Mouse (Mus musculus): ENCODE measurements around the gene Lhfpl4. TPM values are rescaled to one million over a fixed set of nuclear protein-coding genes. Genes with fewer than 3 reads are reported as not detected.

Lhfpl4 gene
- polyA plus RNA-seq, 1 experiment from 2014 or later = 1.2 TPM

GRCm38 (mm10) chr6:113141389-113142094 is 53.6 kb downstream of the Lhfpl4 start:
- no peak overlapping the region for H3K4me3 ChIP-seq (ENCODE audit: low read depth, low read length)
- no peaks in the 10 kb centered on the region for H3K9me3 ChIP-seq (replicated peaks; ENCODE audit: control insufficient read depth, low read length)
- WGBS = 94% methylated on average over 1 of the region's 1 CpGs
- H3K9ac ChIP-seq (replicated peaks; ENCODE audit: low read length) = no peak overlapping the region
- no peak for DNase-seq (ENCODE audit: low spot score)
- no peak overlapping the region for H3K27ac ChIP-seq (replicated peaks; ENCODE audit: low read depth, low read length)
- H3K36me3 ChIP-seq (replicated peaks; ENCODE audit: control insufficient read depth, insufficient read depth, low read depth, low read length) = peaks cover 10% of the 10 kb centered on the region; the same call in 1 of the 2 replicates
- H3K4me1 ChIP-seq (ENCODE audit: control insufficient read depth, insufficient read depth, low read length) = no peaks in the 10 kb centered on the region
- H3K4me2 ChIP-seq (ENCODE audit: low read depth, low read length) = no peak overlapping the region
- no peak for ATAC-seq (replicated peaks; ENCODE audit: insufficient number of reproducible peaks, low FRiP score, low TSS enrichment, low read depth)
- H3K27me3 ChIP-seq (ENCODE audit: control insufficient read depth, insufficient read depth, low read length) = no peaks in the 10 kb centered on the region

GRCm38 (mm10) chr6:113133360-113133759 is 61.8 kb downstream of the Lhfpl4 start:
- H3K4me1 ChIP-seq (ENCODE audit: control insufficient read depth, insufficient read depth, low read length) = no peaks in the 10 kb centered on the region
- H3K9me3 ChIP-seq (replicated peaks; ENCODE audit: control insufficient read depth, low read length) = no peaks in the 10 kb centered on the region
- no peaks in the 10 kb centered on the region for H3K27me3 ChIP-seq (ENCODE audit: control insufficient read depth, insufficient read depth, low read length)
- H3K4me3 ChIP-seq (ENCODE audit: low read depth, low read length) = no peak overlapping the region
- no peak overlapping the region for H3K4me2 ChIP-seq (ENCODE audit: low read depth, low read length)
- H3K27ac ChIP-seq (replicated peaks; ENCODE audit: low read depth, low read length) = no peak overlapping the region
- peaks cover 3% of the 10 kb centered on the region for H3K36me3 ChIP-seq (replicated peaks; ENCODE audit: control insufficient read depth, insufficient read depth, low read depth, low read length)
- no peak for ATAC-seq (replicated peaks; ENCODE audit: insufficient number of reproducible peaks, low FRiP score, low TSS enrichment, low read depth)
- 85% methylated on average over 2 of the region's 2 CpGs for WGBS
- DNase-seq (ENCODE audit: low spot score) = no peak
- no peak overlapping the region for H3K9ac ChIP-seq (replicated peaks; ENCODE audit: low read length)

GRCm38 (mm10) chr6:113120806-113121205 is 74.4 kb downstream of the Lhfpl4 start:
- peaks cover 15% of the 10 kb centered on the region for H3K36me3 ChIP-seq (replicated peaks; ENCODE audit: control insufficient read depth, insufficient read depth, low read depth, low read length)
- DNase-seq (ENCODE audit: low spot score) (no peak), ATAC-seq (replicated peaks; ENCODE audit: insufficient number of reproducible peaks, low FRiP score, low TSS enrichment, low read depth) (no peak)
- WGBS = 95% methylated on average over 10 of the region's 10 CpGs
- H3K4me3 ChIP-seq (ENCODE audit: low read depth, low read length) = no peak overlapping the region
- no peak overlapping the region for H3K27ac ChIP-seq (replicated peaks; ENCODE audit: low read depth, low read length)
- no peaks in the 10 kb centered on the region for H3K9me3 ChIP-seq (replicated peaks; ENCODE audit: control insufficient read depth, low read length)
- H3K9ac ChIP-seq (replicated peaks; ENCODE audit: low read length) = no peak overlapping the region
- no peaks in the 10 kb centered on the region for H3K27me3 ChIP-seq (ENCODE audit: control insufficient read depth, insufficient read depth, low read length)
- no peak overlapping the region for H3K4me2 ChIP-seq (ENCODE audit: low read depth, low read length)
- H3K4me1 ChIP-seq (ENCODE audit: control insufficient read depth, insufficient read depth, low read length) = no peaks in the 10 kb centered on the region

Other genes with a start within 250 kb of the Lhfpl4 start
- gene Srgap3, start 248.1 kb downstream of the Lhfpl4 start, polyA plus RNA-seq (2014; fragmentation: Nextera tagmentation; extraction: Ambion mirVana) = 11.0 TPM in 2 replicates
- 51.6 and 52.4 TPM in 2 replicates for gene Thumpd3, start 149.2 kb downstream of the Lhfpl4 start, polyA plus RNA-seq (2014; fragmentation: Nextera tagmentation; extraction: Ambion mirVana)
- gene Setd5, start 118.0 kb downstream of the Lhfpl4 start, polyA plus RNA-seq (2014; fragmentation: Nextera tagmentation; extraction: Ambion mirVana) = 76.3 and 83.8 TPM in 2 replicates
- 42.5 and 44.8 TPM in 2 replicates for gene Mtmr14, start 42.5 kb upstream of the Lhfpl4 start, polyA plus RNA-seq (2014; fragmentation: Nextera tagmentation; extraction: Ambion mirVana)
- 0.10 and 0.14 TPM in 2 replicates for gene Cpne9, start 86.9 kb upstream of the Lhfpl4 start, polyA plus RNA-seq (2014; fragmentation: Nextera tagmentation; extraction: Ambion mirVana)
- gene Brpf1, start 111.8 kb upstream of the Lhfpl4 start, polyA plus RNA-seq (2014; fragmentation: Nextera tagmentation; extraction: Ambion mirVana) = 17.6 and 21.3 TPM in 2 replicates
- 13.0 and 14.6 TPM in 2 replicates for gene Ogg1, start 131.6 kb upstream of the Lhfpl4 start, polyA plus RNA-seq (2014; fragmentation: Nextera tagmentation; extraction: Ambion mirVana)
- gene Camk1, start 148.6 kb upstream of the Lhfpl4 start, polyA plus RNA-seq (2014; fragmentation: Nextera tagmentation; extraction: Ambion mirVana) = 73.5 and 77.1 TPM in 2 replicates
- gene Tada3, start 182.5 kb upstream of the Lhfpl4 start, polyA plus RNA-seq (2014; fragmentation: Nextera tagmentation; extraction: Ambion mirVana) = 44.3 and 51.0 TPM in 2 replicates
- gene Arpc4, start 182.7 kb upstream of the Lhfpl4 start, polyA plus RNA-seq (2014; fragmentation: Nextera tagmentation; extraction: Ambion mirVana) = 201 and 203 TPM in 2 replicates
- gene Ttll3, start 193.9 kb upstream of the Lhfpl4 start, polyA plus RNA-seq (2014; fragmentation: Nextera tagmentation; extraction: Ambion mirVana) = 2.2 and 2.7 TPM in 2 replicates
- gene Rpusd3, start 224.0 kb upstream of the Lhfpl4 start, polyA plus RNA-seq (2014; fragmentation: Nextera tagmentation; extraction: Ambion mirVana) = 25.7 and 27.2 TPM in 2 replicates
- gene Cidec, start 240.4 kb upstream of the Lhfpl4 start, polyA plus RNA-seq (2014; fragmentation: Nextera tagmentation; extraction: Ambion mirVana) = not detected in 2 replicates
- 72.6 and 77.6 TPM in 2 replicates for gene Jagn1, start 247.2 kb upstream of the Lhfpl4 start, polyA plus RNA-seq (2014; fragmentation: Nextera tagmentation; extraction: Ambion mirVana)